Mouse (Mus musculus) gastrocnemius, postnatal 36 days (tissue): ENCODE results near the gene Olfml2b. TPM values are rescaled to one million over a fixed set of nuclear protein-coding genes. Genes with fewer than 3 reads are reported as not detected.

Experiments used
- DNase-seq, 2 experiments: peaks; one replicate each; pipeline ENCODE4 v3.0.0; 2022
- intact Hi-C: fragments of 180-260 bp; cut with DNase I; formaldehyde crosslinking; loops from one replicate; pipeline ENCODE4 v1.15.1; 2025
- total RNA-seq, 2 experiments: library from RNA; stranded (reverse); gene quantifications; 2 replicates each; pipeline ENCODE4 v1.2.3; 2021

The Olfml2b gene
- total RNA-seq, 2 experiments from 2014 or later = 6.9 to 8.2 TPM

DNA sequence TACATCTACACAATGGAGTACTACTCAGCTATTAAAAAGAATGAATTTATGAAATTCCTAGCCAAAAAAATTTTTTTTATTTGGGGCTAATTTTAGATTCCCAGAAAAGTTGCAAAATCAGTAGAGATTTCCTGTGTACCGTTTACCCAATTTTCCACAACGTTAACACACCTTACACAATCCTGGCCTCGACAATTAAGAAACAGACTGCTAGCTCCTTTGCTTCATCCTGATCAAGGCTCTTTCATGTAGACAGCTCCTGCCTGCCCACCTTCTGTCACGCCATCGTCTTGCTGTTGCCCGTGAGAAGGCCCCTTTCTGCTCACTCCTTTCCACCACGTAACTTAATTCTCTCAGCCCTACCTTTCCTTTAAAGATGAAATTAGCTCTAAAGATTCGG is 45.4 kb downstream of the Olfml2b start:
- intact Hi-C loops = no loop called here
- DNase-seq = no peak

- intact Hi-C loops = no loop called here
- DNase-seq = no peak
Measured at GRCm38 (mm10) chr1:170691301-170691700, 47.0 kb downstream of the Olfml2b start.

- intact Hi-C loops = no loop called here
- peak; percentile 63 to 72 for DNase-seq
Measured at GRCm38 (mm10) chr1:170694821-170695291, 50.5 kb downstream of the Olfml2b start.

DNA sequence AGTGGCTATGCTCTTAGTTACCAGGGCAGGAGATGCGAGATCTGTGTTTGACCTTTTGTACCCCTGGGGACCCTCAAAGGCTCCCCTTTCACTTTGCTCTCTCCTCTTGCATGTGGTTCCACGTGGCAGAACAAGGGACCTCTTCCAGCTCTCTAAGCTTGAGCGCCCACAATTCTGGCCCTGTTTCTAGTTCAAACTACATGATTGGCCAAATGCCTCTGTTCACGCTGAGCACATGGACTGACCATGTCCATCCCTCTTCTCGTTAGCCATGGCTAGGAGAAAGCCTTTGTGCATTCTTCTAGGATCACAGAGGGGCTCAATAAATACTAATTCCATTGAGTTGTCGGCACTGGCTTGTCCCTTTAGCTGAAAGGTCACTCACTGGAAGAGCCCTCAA is 51.0 kb downstream of the Olfml2b start:
- intact Hi-C loops = no loop called here
- DNase-seq = no peak

- DNase-seq = no peak
- intact Hi-C loops = no loop called here
Measured at GRCm38 (mm10) chr1:170696996-170697395, 52.7 kb downstream of the Olfml2b start.

DNA sequence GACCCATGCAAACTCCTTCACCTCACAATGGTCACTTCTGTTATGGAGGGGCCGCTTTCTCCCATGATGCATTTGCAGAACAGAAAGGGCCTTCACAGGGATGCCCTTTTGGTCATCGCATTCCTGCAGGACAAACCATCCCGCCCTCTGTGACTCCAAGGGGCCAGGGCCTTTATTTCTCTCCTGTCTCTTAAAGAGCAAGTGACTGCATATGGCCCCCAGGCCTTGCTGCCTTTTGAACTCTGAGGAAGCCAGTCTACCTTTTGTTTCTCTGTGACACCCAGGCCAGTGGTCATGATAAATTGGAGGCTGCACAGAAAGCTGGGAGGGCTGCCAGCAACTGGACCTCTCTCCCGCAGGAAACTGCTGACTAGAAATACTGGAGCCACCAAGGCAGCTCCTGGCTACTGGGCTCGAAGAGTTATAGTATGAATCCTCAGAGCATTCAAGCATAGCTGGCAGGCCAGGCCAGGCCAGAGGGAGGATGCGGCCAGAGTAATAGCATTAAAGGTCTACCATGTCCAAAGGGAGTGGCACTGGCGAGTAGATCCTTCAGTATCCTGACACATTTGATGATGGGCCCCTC is 53.5 kb downstream of the Olfml2b start:
- intact Hi-C loops = no loop called here

GRCm38 (mm10) chr1:170698771-170699170 is 54.4 kb downstream of the Olfml2b start:
- no peak for DNase-seq
- intact Hi-C loops = no loop called here

More for the DNA sequence above, 53.5 kb downstream of the Olfml2b start:
- no peak for DNase-seq

DNA sequence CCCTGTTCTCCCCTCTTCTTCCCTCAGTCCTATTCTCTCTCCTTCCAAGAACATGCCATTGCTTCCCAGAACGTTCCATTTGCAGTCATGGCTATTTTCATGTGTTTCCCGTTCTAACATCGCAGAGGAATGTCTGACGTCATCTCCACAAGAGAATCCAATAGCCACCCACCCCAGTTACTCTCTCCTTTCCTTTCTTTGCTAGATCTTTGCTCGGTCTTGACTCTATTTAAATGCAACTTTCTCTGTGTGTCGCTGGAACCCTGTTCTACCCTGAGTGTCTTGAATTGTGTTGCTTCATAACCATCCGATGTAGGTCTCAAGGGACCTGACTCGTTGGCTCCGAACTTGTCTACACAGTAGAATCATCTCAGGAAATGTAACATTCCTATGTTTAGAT is 55.2 kb downstream of the Olfml2b start:
- intact Hi-C loops = no loop called here
- no peak for DNase-seq

DNA sequence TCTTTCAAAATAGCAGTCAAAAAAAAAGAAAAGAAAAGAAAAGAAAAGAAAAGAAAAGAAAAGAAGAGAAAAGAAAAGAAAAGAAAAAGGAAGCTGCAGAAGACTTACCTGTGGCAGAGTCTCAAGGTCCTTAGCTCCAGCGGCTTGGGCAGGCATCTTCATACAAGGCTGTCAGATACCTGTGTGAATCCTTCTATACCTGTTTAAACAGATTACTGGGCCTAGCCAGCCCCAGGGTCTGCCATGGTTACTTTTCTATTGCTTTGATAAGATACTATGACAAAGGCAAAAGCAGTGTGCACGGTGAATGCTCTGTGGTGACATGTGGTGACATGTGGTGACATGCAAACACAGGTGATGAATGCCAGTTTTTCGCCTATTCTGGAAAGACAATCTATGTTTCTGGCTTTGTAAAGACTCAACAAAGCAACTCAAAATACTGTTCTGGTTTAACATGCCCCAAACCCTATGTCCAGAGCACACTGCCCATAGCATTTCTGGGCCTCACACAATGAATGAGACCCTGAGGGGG is 56.2 kb downstream of the Olfml2b start:
- no peak for DNase-seq
- intact Hi-C loops = no loop called here

- DNase-seq = no peak
- intact Hi-C loops = no loop called here
Measured at GRCm38 (mm10) chr1:170701178-170701577, 56.8 kb downstream of the Olfml2b start.

DNA sequence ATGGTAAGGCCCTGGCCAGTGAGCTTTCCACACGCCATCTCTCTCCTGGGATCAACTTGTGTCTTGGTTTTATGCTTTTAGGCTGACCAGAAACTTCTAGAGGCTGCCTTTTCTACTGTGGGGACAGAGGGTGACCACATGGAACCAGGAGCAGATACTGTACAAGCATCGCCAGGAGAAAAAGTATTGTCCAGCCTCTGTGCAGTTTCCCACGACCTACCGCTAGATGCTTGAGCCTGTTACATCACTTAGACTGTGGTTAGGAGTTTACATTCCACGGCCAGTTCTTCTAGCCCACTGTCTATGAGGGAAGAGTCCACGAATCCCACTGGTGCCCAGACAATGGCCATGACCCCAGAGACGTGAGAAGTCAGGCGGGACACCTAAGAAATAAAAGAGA is 57.2 kb downstream of the Olfml2b start:
- intact Hi-C loops = no loop called here
- no peak for DNase-seq

DNA sequence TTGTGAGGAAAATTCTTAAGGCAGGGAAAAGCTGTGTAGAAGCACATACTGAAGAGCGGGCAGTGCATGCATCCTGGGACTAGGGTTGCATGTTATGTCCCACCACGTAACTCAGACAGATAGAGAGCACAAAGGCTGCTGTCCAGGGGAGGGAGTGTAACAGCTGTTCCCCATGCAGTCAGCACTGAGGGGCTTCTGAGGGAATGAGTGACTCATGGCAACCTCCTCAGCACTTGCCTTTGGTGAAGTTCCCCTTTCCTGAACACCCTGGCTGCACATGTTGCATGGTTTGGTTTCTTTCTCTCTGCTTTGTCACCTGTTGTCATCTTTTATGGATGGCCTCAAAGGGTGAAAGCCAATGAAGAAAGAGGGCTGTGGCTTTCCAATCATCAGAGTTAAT is 57.9 kb downstream of the Olfml2b start:
- no peak for DNase-seq
- intact Hi-C loops = no loop called here

- intact Hi-C loops = no loop called here
- no peak for DNase-seq
Measured at GRCm38 (mm10) chr1:170702958-170703357, 58.6 kb downstream of the Olfml2b start.

- intact Hi-C loops = no loop called here
- no peak for DNase-seq
Measured at GRCm38 (mm10) chr1:170704103-170704502, 59.8 kb downstream of the Olfml2b start.

DNA sequence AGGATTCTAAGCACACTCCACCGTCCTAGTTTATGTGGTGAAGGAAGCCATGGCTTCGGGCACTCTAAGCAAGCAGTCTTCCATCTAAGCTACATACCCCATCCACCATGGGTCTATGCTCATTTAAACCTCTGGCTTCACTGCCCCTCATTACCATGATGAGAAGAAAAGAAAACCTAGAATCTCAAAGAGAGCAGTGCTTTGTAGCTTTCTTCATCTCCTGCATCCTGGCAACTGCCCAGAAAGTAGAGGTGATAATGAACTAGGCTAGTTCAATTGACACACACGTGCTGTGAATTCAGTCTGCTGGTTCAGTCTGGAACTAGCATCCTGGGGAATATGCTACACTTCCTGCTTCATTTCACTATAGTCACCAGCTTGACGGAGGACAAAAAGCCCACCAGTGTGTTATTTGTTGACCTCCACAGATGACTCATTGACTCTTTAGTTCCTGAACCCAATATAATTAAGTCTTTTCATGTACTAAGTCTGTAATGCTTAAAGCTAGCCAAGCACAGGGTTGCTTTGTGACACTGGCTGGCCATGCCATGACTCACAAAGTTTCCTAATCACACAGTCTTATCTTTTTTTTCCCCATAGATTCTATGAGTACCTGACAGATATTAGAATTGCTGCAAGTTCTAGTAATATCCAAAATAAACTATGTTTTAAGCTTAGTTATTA is 60.7 kb downstream of the Olfml2b start:
- DNase-seq = no peak
- intact Hi-C loops = no loop called here

GRCm38 (mm10) chr1:170706046-170706445 is 61.7 kb downstream of the Olfml2b start:
- no peak for DNase-seq
- intact Hi-C loops = no loop called here

GRCm38 (mm10) chr1:170709034-170709433 is 64.7 kb downstream of the Olfml2b start:
- intact Hi-C loops = no loop called here
- no peak for DNase-seq

- DNase-seq = no peak
- intact Hi-C loops = no loop called here
Measured at GRCm38 (mm10) chr1:170709481-170709880, 65.1 kb downstream of the Olfml2b start.

- intact Hi-C loops = no loop called here
- no peak for DNase-seq
Measured at GRCm38 (mm10) chr1:170709969-170710368, 65.6 kb downstream of the Olfml2b start.

DNA sequence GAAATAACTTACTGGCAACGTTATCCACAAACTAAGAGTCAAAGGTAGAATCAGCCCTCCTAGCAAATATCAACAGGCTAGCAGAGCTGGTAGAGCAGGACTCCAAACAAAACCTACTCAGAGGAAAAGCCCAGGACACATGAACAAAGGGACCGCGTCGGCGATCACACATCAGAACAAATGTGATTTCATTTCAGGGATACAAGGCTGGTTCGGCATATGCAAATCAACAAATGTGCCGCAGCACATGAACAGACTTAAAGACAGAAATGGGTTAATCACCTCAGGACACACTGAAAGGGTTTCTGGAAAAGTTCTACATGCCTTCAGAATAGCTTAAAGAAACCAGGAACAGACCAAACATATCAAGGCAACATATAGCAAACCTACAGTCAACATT is 67.4 kb downstream of the Olfml2b start:
- DNase-seq = no peak
- intact Hi-C loops = no loop called here

- DNase-seq = no peak
- intact Hi-C loops = no loop called here
Measured at GRCm38 (mm10) chr1:170717241-170717828, 73.0 kb downstream of the Olfml2b start.
